Mouse (Mus musculus): ENCODE data around the gene Gm4064. TPM values are rescaled to one million over a fixed set of nuclear protein-coding genes. Genes with fewer than 3 reads are reported as not detected.
"Not testable (repeated sequence)": the region's sequence is repeated elsewhere in the genome, so short reads cannot be mapped to it uniquely, and the experiment has no call there.

The Gm4064 gene
- not detected in 2 replicates for polyA plus RNA-seq (2014; fragmentation: Nextera tagmentation; extraction: Ambion mirVana)

DNA sequence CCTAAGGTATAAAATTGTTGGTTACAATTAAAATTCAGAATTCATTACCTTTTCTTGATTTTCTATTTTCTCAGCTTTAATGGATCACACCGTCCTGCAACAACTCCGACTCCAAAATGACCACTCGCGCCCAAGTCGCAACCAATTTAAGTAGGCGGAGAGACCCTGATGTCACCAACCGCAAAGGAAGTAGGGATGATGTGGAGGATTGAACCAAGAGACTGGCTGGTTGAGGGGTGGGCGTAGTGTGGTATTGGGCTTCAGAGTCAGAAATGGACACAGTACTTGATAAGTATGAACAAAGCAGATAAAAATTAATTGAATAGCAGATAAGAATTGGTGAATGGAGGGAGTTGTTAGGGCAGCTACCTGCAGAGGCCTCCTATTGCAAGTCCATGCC lies at the start of gene Gm4064:
Gm4064 (minus strand) TSS at position 101 of the 400 bp plus-strand sequence.
- not testable (repeated sequence) for H3K27me3 ChIP-seq (ENCODE audit: control insufficient read depth, insufficient read depth, low read length); H3K4me1 ChIP-seq (ENCODE audit: control insufficient read depth, insufficient read depth, low read length); H3K4me3 ChIP-seq (ENCODE audit: low read length); H3K4me2 ChIP-seq (replicated peaks; ENCODE audit: low read depth, low read length); ATAC-seq (ENCODE audit: low FRiP score, low TSS enrichment); H3K36me3 ChIP-seq (ENCODE audit: control insufficient read depth, insufficient read depth, low read length); H3K9me3 ChIP-seq (ENCODE audit: control insufficient read depth, low read length); H3K27ac ChIP-seq (ENCODE audit: low read depth, low read length); H3K9ac ChIP-seq (ENCODE audit: low read depth, low read length)
- no CpG with 5 or more reads among the region's 8 CpGs for WGBS

DNA sequence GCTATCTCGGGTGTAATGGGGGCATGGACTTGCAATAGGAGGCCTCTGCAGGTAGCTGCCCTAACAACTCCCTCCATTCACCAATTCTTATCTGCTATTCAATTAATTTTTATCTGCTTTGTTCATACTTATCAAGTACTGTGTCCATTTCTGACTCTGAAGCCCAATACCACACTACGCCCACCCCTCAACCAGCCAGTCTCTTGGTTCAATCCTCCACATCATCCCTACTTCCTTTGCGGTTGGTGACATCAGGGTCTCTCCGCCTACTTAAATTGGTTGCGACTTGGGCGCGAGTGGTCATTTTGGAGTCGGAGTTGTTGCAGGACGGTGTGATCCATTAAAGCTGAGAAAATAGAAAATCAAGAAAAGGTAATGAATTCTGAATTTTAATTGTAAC lies 34.4 kb upstream of the Gm4064 start, which contains the start of the genes Rbmy and Gm10256:
Rbmy (plus strand) TSS at position 301 of the 400 bp plus-strand sequence.
Gm10256 (plus strand) TSS at position 320 of the 400 bp plus-strand sequence.
- not testable (repeated sequence) for H3K36me3 ChIP-seq (ENCODE audit: control insufficient read depth, insufficient read depth, low read length); ATAC-seq (ENCODE audit: low FRiP score, low TSS enrichment); H3K27ac ChIP-seq (ENCODE audit: low read depth, low read length); H3K27me3 ChIP-seq (ENCODE audit: control insufficient read depth, insufficient read depth, low read length); H3K4me3 ChIP-seq (ENCODE audit: low read length); H3K4me1 ChIP-seq (ENCODE audit: control insufficient read depth, insufficient read depth, low read length); H3K9ac ChIP-seq (ENCODE audit: low read depth, low read length); H3K9me3 ChIP-seq (ENCODE audit: control insufficient read depth, low read length); H3K4me2 ChIP-seq (replicated peaks; ENCODE audit: low read depth, low read length)
- WGBS = no CpG with 5 or more reads among the region's 9 CpGs

Other genes starting within 250 kb of the Gm4064 start
- not detected in 2 replicates for gene H2al2c, start 197.1 kb downstream of the Gm4064 start, polyA plus RNA-seq (2014; fragmentation: Nextera tagmentation; extraction: Ambion mirVana)
- not detected in 2 replicates for gene Sry, start 132.5 kb downstream of the Gm4064 start, polyA plus RNA-seq (2014; fragmentation: Nextera tagmentation; extraction: Ambion mirVana)
- not detected in 2 replicates for gene H2al2b, start 75.5 kb downstream of the Gm4064 start, polyA plus RNA-seq (2014; fragmentation: Nextera tagmentation; extraction: Ambion mirVana)
- not detected in 2 replicates for gene Rbmy, start 34.5 kb upstream of the Gm4064 start, polyA plus RNA-seq (2014; fragmentation: Nextera tagmentation; extraction: Ambion mirVana)
- gene Gm10256, start 34.5 kb upstream of the Gm4064 start, polyA plus RNA-seq (2014; fragmentation: Nextera tagmentation; extraction: Ambion mirVana) = not detected in 2 replicates
- not detected in 2 replicates for gene Gm10352, start 104.8 kb upstream of the Gm4064 start, polyA plus RNA-seq (2014; fragmentation: Nextera tagmentation; extraction: Ambion mirVana)
- not detected in 2 replicates for gene Gm29289, start 136.4 kb upstream of the Gm4064 start, polyA plus RNA-seq (2014; fragmentation: Nextera tagmentation; extraction: Ambion mirVana)

All from kidney, embryonic 14.5 days (tissue).